Comparison of ENCODE assay signal across 24 mouse cellular contexts in genomic region chr8:90352991-90353390, GRCm38 (mm10). TPM values are rescaled to one million over a fixed set of nuclear protein-coding genes. Genes with fewer than 3 reads are reported as not detected.
DNase-seq lines count a peak whose midpoint lies in the region; ATAC-seq and TF ChIP-seq lines count a peak whose summit lies in the region.
"Had no signal": no experiment of that assay in that cellular context is flagged by ENCODE, and none has a peak within 500 bp of the region (broad histone marks: within the 10 kb centered on the region; RNA-seq: fewer than 3 reads in every experiment).

No protein-coding gene starts in this region.

- peaks cover 53% of the 10 kb centered on the region for H3K4me1 ChIP-seq in hindbrain, embryonic 10.5 days (replicated peaks)
- H3K4me1 ChIP-seq in hindbrain, embryonic 13.5 days (replicated peaks) = peaks cover 28% of the 10 kb centered on the region
- peaks cover 56% of the 10 kb centered on the region for H3K4me1 ChIP-seq in midbrain, embryonic 10.5 days
- peaks cover 18% of the 10 kb centered on the region for H3K4me1 ChIP-seq in midbrain, embryonic 14.5 days (ENCODE audit: control insufficient read depth, insufficient read depth, low read length)
- peaks cover 27% of the 10 kb centered on the region for H3K4me1 ChIP-seq in midbrain, embryonic 11.5 days (ENCODE audit: control insufficient read depth, insufficient read depth, low read length)
- H3K4me1 ChIP-seq in midbrain, postnatal 0 days (ENCODE audit: insufficient read depth, low read length) = peaks cover 3% of the 10 kb centered on the region; the same call in 1 of the 2 replicates
- peaks cover 8% of the 10 kb centered on the region for H3K4me1 ChIP-seq in limb, embryonic 10.5 days
- H3K4me1 ChIP-seq in kidney, adult 2 months (ENCODE audit: control insufficient read depth, insufficient read depth, low read length) = no peaks in the 10 kb centered on the region; the same call in 1 of the 2 replicates

- H3K9ac ChIP-seq in hindbrain, embryonic 13.5 days = no peak overlapping the region
- no peak overlapping the region for H3K9ac ChIP-seq in midbrain, embryonic 14.5 days (replicated peaks; ENCODE audit: low read length)
- H3K9ac ChIP-seq in midbrain, embryonic 11.5 days (ENCODE audit: low read length) = no peak overlapping the region
- no peak overlapping the region for H3K9ac ChIP-seq in midbrain, postnatal 0 days (replicated peaks; ENCODE audit: low read length, poor library complexity, severe bottlenecking)

- no peaks in the 10 kb centered on the region for H3K9me3 ChIP-seq in hindbrain, embryonic 10.5 days
- H3K9me3 ChIP-seq in hindbrain, embryonic 13.5 days = no peaks in the 10 kb centered on the region
- H3K9me3 ChIP-seq in midbrain, embryonic 10.5 days (replicated peaks) = no peaks in the 10 kb centered on the region
- H3K9me3 ChIP-seq in midbrain, embryonic 14.5 days (ENCODE audit: control insufficient read depth, low read length) = no peaks in the 10 kb centered on the region
- H3K9me3 ChIP-seq in midbrain, embryonic 11.5 days (ENCODE audit: control insufficient read depth, low read length) = no peaks in the 10 kb centered on the region
- H3K9me3 ChIP-seq in midbrain, postnatal 0 days (ENCODE audit: low read length) = no peaks in the 10 kb centered on the region
- no peaks in the 10 kb centered on the region for H3K9me3 ChIP-seq in limb, embryonic 10.5 days (replicated peaks)

- no peak overlapping the region for H3K4me2 ChIP-seq in hindbrain, embryonic 13.5 days
- no peak overlapping the region for H3K4me2 ChIP-seq in midbrain, embryonic 14.5 days (ENCODE audit: low read length)
- H3K4me2 ChIP-seq in midbrain, embryonic 11.5 days = no peak overlapping the region
- no peak overlapping the region for H3K4me2 ChIP-seq in midbrain, postnatal 0 days (ENCODE audit: low read depth, low read length, poor library complexity, severe bottlenecking)

- ATAC-seq in hindbrain, embryonic 13.5 days (ENCODE audit: low FRiP score) = no peak
- ATAC-seq in midbrain, embryonic 14.5 days (ENCODE audit: low FRiP score, low TSS enrichment) = no peak
- no peak for ATAC-seq in midbrain, embryonic 11.5 days (ENCODE audit: low FRiP score)
- ATAC-seq in midbrain, postnatal 0 days (ENCODE audit: low FRiP score) = no peak
- ATAC-seq: activated CD4-positive, CD25-positive, alpha-beta regulatory T cell, adult 4 months; CD4-positive, CD25-positive, alpha-beta regulatory T cell, adult 4 months; Patski had no signal

- TF ChIP-seq CTCF in midbrain, postnatal 0 days (IDR thresholded peaks at IDR 0.05) = no peak
- no peak for TF ChIP-seq CTCF in kidney, adult 2 months (conservative IDR thresholded peaks at IDR 0.05; ENCODE audit: insufficient read depth, insufficient read length, low read depth, low read length)

- peak overlapping the region; percentile 75 for H3K27ac ChIP-seq in hindbrain, embryonic 10.5 days
- no peak overlapping the region for H3K27ac ChIP-seq in hindbrain, embryonic 13.5 days
- peak overlapping the region; percentile 71 for H3K27ac ChIP-seq in midbrain, embryonic 10.5 days (replicated peaks)
- no peak overlapping the region for H3K27ac ChIP-seq in midbrain, embryonic 14.5 days (replicated peaks; ENCODE audit: low read depth, low read length)
- no peak overlapping the region for H3K27ac ChIP-seq in midbrain, embryonic 11.5 days (ENCODE audit: low read depth, low read length)
- no peak overlapping the region for H3K27ac ChIP-seq in midbrain, postnatal 0 days (ENCODE audit: low read depth, low read length)
- H3K27ac ChIP-seq in limb, embryonic 10.5 days = no peak overlapping the region
- no peak overlapping the region for H3K27ac ChIP-seq in kidney, adult 2 months (ENCODE audit: insufficient read depth, low read depth, low read length)

- no peak for DNase-seq in hindbrain, embryonic 10.5 days (ENCODE audit: low spot score)
- no peak for DNase-seq in midbrain, embryonic 10.5 days (ENCODE audit: low spot score)
- no peak for DNase-seq in midbrain, embryonic 14.5 days
- peak; percentile 92 for DNase-seq in midbrain, embryonic 11.5 days (ENCODE audit: low spot score, missing footprints)
- no peak for DNase-seq in midbrain, postnatal 0 days (ENCODE audit: low spot score)
- DNase-seq in limb, embryonic 10.5 days (ENCODE audit: low spot score) = peak; percentile 1
- no peak for DNase-seq in kidney, adult 2 months
- DNase-seq: adrenal gland, adult 2 months; adrenal gland, adult 8-10 months; adrenal gland, postnatal 10 days; adrenal gland, postnatal 14 days; adrenal gland, postnatal 25 days; adrenal gland, postnatal 36 days; B cell, adult 2 months; cerebellum, adult 11 months; cerebellum, adult 11-12 months had no signal

- 61% methylated on average over 2 of the region's 2 CpGs for WGBS in hindbrain, embryonic 10.5 days
- 57% methylated on average over 2 of the region's 2 CpGs for whole genome bisulfite sequencing in hindbrain, embryonic 13.5 days
- 59% methylated on average over 2 of the region's 2 CpGs for WGBS in midbrain, embryonic 10.5 days
- 36% methylated on average over 2 of the region's 2 CpGs for WGBS in midbrain, embryonic 14.5 days
- 58% methylated on average over 2 of the region's 2 CpGs for WGBS in midbrain, embryonic 11.5 days
- 49% methylated on average over 2 of the region's 2 CpGs for WGBS in midbrain, postnatal 0 days
- 89% methylated on average over 2 of the region's 2 CpGs for WGBS in limb, embryonic 10.5 days
- 89% methylated on average over 2 of the region's 2 CpGs for WGBS in kidney, adult 2 months

- no peak for TF ChIP-seq POLR2A in kidney, adult 2 months (IDR thresholded peaks at IDR 0.05; ENCODE audit: low read depth, low read length)

- H3K36me3 ChIP-seq in hindbrain, embryonic 10.5 days = no peaks in the 10 kb centered on the region
- H3K36me3 ChIP-seq in hindbrain, embryonic 13.5 days = no peaks in the 10 kb centered on the region
- H3K36me3 ChIP-seq in midbrain, embryonic 10.5 days = no peaks in the 10 kb centered on the region
- no peaks in the 10 kb centered on the region for H3K36me3 ChIP-seq in midbrain, embryonic 14.5 days (ENCODE audit: control insufficient read depth, insufficient read depth, low read length)
- H3K36me3 ChIP-seq in midbrain, embryonic 11.5 days (ENCODE audit: control insufficient read depth, insufficient read depth, low read length) = no peaks in the 10 kb centered on the region
- no peaks in the 10 kb centered on the region for H3K36me3 ChIP-seq in midbrain, postnatal 0 days (ENCODE audit: insufficient read depth, low read length)
- no peaks in the 10 kb centered on the region for H3K36me3 ChIP-seq in limb, embryonic 10.5 days
- H3K36me3 ChIP-seq in kidney, adult 2 months (ENCODE audit: control insufficient read depth, insufficient read depth, low read length) = no peaks in the 10 kb centered on the region
- H3K36me3 ChIP-seq: G1E had no signal

- H3K4me3 ChIP-seq in hindbrain, embryonic 10.5 days = no peak overlapping the region
- H3K4me3 ChIP-seq in hindbrain, embryonic 13.5 days = no peak overlapping the region
- H3K4me3 ChIP-seq in midbrain, embryonic 10.5 days = no peak overlapping the region
- H3K4me3 ChIP-seq in midbrain, embryonic 14.5 days (replicated peaks; ENCODE audit: low read depth, low read length) = no peak overlapping the region
- no peak overlapping the region for H3K4me3 ChIP-seq in midbrain, embryonic 11.5 days (ENCODE audit: low read depth, low read length)
- H3K4me3 ChIP-seq in midbrain, postnatal 0 days (ENCODE audit: low read depth, low read length) = no peak overlapping the region
- no peak overlapping the region for H3K4me3 ChIP-seq in limb, embryonic 10.5 days
- H3K4me3 ChIP-seq in kidney, adult 2 months (ENCODE audit: insufficient read depth, low read depth, low read length) = no peak overlapping the region

- peaks cover 14% of the 10 kb centered on the region for H3K27me3 ChIP-seq in hindbrain, embryonic 10.5 days (ENCODE audit: insufficient read depth, poor library complexity, severe bottlenecking)
- H3K27me3 ChIP-seq in hindbrain, embryonic 13.5 days = no peaks in the 10 kb centered on the region
- H3K27me3 ChIP-seq in midbrain, embryonic 10.5 days (ENCODE audit: low read depth, poor library complexity, severe bottlenecking) = peaks cover 38% of the 10 kb centered on the region
- H3K27me3 ChIP-seq in midbrain, embryonic 14.5 days (ENCODE audit: control insufficient read depth, insufficient read depth, low read length) = no peaks in the 10 kb centered on the region
- no peaks in the 10 kb centered on the region for H3K27me3 ChIP-seq in midbrain, embryonic 11.5 days (ENCODE audit: control insufficient read depth, insufficient read depth, low read length)
- no peaks in the 10 kb centered on the region for H3K27me3 ChIP-seq in midbrain, postnatal 0 days (ENCODE audit: insufficient read depth, low read length)
- peaks cover 30% of the 10 kb centered on the region for H3K27me3 ChIP-seq in limb, embryonic 10.5 days (ENCODE audit: low read depth, poor library complexity, severe bottlenecking)
- no peaks in the 10 kb centered on the region; the same call in 1 of the 2 replicates for H3K27me3 ChIP-seq in kidney, adult 2 months (replicated peaks; ENCODE audit: control insufficient read depth, insufficient read depth, low read length)
- H3K27me3 ChIP-seq: CH12.LX had no signal

RNA-seq across cellular contexts. Expression of gene Tox3, which starts 4.8 kb away (rescaled TPM):
- 15.0 and 24.4 TPM in 2 replicates for polyA plus RNA-seq in hindbrain, embryonic 10.5 days (2016; fragmentation: Nextera tagmentation; extraction: Ambion mirVana)
- 20.1 and 23.6 TPM in 2 replicates for polyA plus RNA-seq in hindbrain, embryonic 13.5 days (2015; fragmentation: Nextera tagmentation; extraction: Ambion mirVana)
- polyA plus RNA-seq in midbrain, embryonic 10.5 days (2016; fragmentation: Nextera tagmentation; extraction: Ambion mirVana) = 14.8 and 19.1 TPM in 2 replicates
- polyA plus RNA-seq in midbrain, embryonic 14.5 days (2014; fragmentation: Nextera tagmentation; extraction: Ambion mirVana) = 40.2 and 42.0 TPM in 2 replicates
- 47.7 and 56.6 TPM in 2 replicates for polyA plus RNA-seq in midbrain, embryonic 11.5 days (2014; fragmentation: Nextera tagmentation; extraction: Ambion mirVana)
- 38.0 and 46.1 TPM in 2 replicates for total RNA-seq in midbrain, postnatal 0 days (2014; rRNA removed)
- 27.9 and 31.0 TPM in 2 replicates for polyA plus RNA-seq in midbrain, postnatal 0 days (2015; fragmentation: Nextera tagmentation; extraction: Ambion mirVana)
- 4.4 and 4.6 TPM in 2 replicates for polyA plus RNA-seq in limb, embryonic 10.5 days (2016; fragmentation: Nextera tagmentation; extraction: Ambion mirVana)
- 8.9 and 11.2 TPM in 2 replicates for polyA plus RNA-seq in kidney, adult 2 months (2012; rRNA removed)
- total RNA-seq: CH12.LX, G1E, MEL had no signal
- polyA plus RNA-seq: activated CD4-positive, CD25-positive, alpha-beta regulatory T cell, adult 4 months; C2C12; CD4-positive, CD25-positive, alpha-beta regulatory T cell, adult 4 months; G1E had no signal

Comparison
In these comparisons a context has a peak if more than half of its experiments do, and no peak if none do; other contexts are left out.
1. DNase-seq: peak in midbrain, embryonic 11.5 days (single experiment) and limb, embryonic 10.5 days (single experiment); none in hindbrain, embryonic 10.5 days (single experiment), midbrain, embryonic 10.5 days (single experiment), midbrain, embryonic 14.5 days (single experiment), midbrain, postnatal 0 days (single experiment) and kidney, adult 2 months (single experiment).
2. H3K27ac ChIP-seq: peak in hindbrain, embryonic 10.5 days (single experiment) and midbrain, embryonic 10.5 days (single experiment); none in hindbrain, embryonic 13.5 days (single experiment), midbrain, embryonic 14.5 days (single experiment), midbrain, embryonic 11.5 days (single experiment), midbrain, postnatal 0 days (single experiment), limb, embryonic 10.5 days (single experiment) and kidney, adult 2 months (single experiment).